Mouse (Mus musculus): ENCODE measurements around the gene Pgp. TPM values are rescaled to one million over a fixed set of nuclear protein-coding genes. Genes with fewer than 3 reads are reported as not detected.

Gene Pgp
- polyA plus RNA-seq, 1 experiment from 2014 or later, result 48.7 TPM

GRCm38 (mm10) chr17:24488662-24489264 is 18.6 kb downstream of the Pgp start:
- peak overlapping the region; percentile 72 for H3K4me3 ChIP-seq
- H3K4me2 ChIP-seq, result peak overlapping the region; percentile 78
- ATAC-seq (ENCODE audit: insufficient number of reproducible peaks, insufficient read depth, low FRiP score, low TSS enrichment, low read depth), result 0 out of 2 replicates have a peak, but pooled peaks have one; percentile 48
- H3K9me3 ChIP-seq, result no peaks in the 10 kb centered on the region
- H3K9ac ChIP-seq, result peak overlapping the region; percentile 79
- no peaks in the 10 kb centered on the region for H3K36me3 ChIP-seq
- 1% methylated on average over 76 of the region's 81 CpGs for WGBS
- peaks cover 24% of the 10 kb centered on the region for H3K4me1 ChIP-seq
- H3K27ac ChIP-seq, result no peak overlapping the region
- H3K27me3 ChIP-seq, result peaks cover 37% of the 10 kb centered on the region

DNA sequence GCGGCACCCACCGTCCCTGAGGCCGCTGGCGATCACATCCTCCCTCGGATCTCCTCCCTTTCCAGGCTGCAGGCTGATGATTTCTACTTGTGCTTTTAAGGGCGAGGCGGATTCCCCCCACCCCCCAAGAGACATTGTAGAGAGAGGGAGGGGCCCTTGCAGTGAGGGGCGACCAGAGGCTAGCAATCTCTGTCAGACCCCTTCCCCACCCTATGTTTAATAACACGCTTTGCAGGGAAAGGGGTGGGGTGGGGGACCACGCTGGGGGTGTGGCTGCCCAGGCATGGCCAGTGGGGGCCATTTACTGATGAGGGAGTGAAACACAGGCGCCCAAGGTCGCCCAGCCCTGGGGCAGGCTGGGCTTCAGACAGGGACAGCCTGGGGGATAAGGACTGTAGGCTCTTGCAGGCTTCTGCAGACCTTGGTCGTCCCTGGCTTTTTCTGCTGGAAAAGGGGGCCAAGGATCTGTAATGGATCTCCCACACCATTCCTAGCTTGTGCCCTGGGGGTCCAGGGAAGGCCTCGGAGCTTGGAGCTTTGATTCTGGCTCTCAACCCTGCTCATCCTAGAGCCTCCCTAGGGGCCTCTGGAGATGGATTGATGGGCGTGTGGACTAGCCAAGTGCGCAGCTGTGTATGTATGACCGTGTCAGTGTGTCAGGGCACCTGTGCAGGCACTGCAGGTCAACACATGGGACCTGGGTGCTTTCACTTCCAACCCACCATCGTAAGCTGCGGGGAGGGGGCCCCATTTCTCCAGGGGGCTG is 19.3 kb downstream of the Pgp start:
- WGBS, result 18% methylated on average over 19 of the region's 19 CpGs
- ATAC-seq (ENCODE audit: insufficient number of reproducible peaks, insufficient read depth, low FRiP score, low TSS enrichment, low read depth), result no peak
- H3K4me1 ChIP-seq, result peaks cover 24% of the 10 kb centered on the region
- H3K4me3 ChIP-seq, result peak overlapping the region; percentile 72
- H3K4me2 ChIP-seq, result peak overlapping the region; percentile 78
- H3K27ac ChIP-seq, result no peak overlapping the region; the same call in 1 of the 2 replicates
- peaks cover 37% of the 10 kb centered on the region for H3K27me3 ChIP-seq
- H3K9me3 ChIP-seq, result no peaks in the 10 kb centered on the region
- no peaks in the 10 kb centered on the region for H3K36me3 ChIP-seq
- H3K9ac ChIP-seq, result peak overlapping the region; percentile 79

GRCm38 (mm10) chr17:24490399-24490798 is 20.2 kb downstream of the Pgp start:
- Histone ChIP-seq H3K4me2 (no peak overlapping the region), H3K9me3 (no peaks in the 10 kb centered on the region), H3K9ac (no peak overlapping the region), H3K4me1 (peaks cover 21% of the 10 kb centered on the region), H3K27ac (no peak overlapping the region), H3K27me3 (peaks cover 37% of the 10 kb centered on the region), H3K4me3 (no peak overlapping the region), H3K36me3 (no peaks in the 10 kb centered on the region)
- no peak for ATAC-seq (ENCODE audit: insufficient number of reproducible peaks, insufficient read depth, low FRiP score, low TSS enrichment, low read depth)
- WGBS, result 67% methylated on average over 4 of the region's 4 CpGs

DNA sequence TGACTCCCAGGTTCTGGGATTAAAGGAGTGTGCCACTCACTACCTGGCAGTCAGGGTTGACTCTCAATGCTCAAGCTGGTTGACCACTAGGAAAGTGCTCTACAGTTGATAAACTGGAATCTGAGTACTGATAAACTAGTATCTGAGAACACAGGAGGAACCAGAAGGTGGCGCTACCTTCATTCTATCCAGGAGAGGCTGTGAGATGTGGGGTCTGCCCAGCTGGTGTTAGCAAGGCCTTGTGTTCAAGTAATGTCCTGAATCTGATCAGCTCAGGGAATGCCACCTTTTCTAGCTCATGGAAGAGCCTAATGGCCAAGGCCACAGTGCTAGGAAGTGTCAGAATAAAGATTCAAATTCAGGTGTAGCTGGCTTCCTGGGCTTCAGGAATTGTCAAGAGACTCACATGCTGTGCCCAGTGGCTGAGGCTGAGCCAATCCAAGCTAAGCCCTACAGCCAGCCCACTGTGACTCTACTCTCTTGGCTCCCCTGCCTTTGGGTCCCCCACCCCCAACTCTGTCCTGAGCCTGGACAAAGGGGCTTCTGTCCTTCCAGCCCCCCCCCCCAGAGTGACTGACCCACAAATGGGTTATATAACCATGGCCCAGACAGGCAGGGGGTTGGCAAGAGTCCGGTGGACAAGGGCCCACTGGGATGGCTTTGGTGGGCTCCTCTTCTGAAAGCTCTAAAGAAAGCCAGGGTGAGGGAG is 24.6 kb downstream of the Pgp start:
- Histone ChIP-seq H3K9me3 (no peaks in the 10 kb centered on the region), H3K4me1 (peaks cover 4% of the 10 kb centered on the region), H3K4me2 (no peak overlapping the region), H3K27ac (no peak overlapping the region), H3K4me3 (no peak overlapping the region), H3K36me3 (no peaks in the 10 kb centered on the region), H3K27me3 (peaks cover 12% of the 10 kb centered on the region), H3K9ac (0 out of 2 replicates have a peak overlapping the region, but pooled peaks have one; percentile 46)
- ATAC-seq (ENCODE audit: insufficient number of reproducible peaks, insufficient read depth, low FRiP score, low TSS enrichment, low read depth), result no peak
- 27% methylated on average over 2 of the region's 2 CpGs for WGBS

GRCm38 (mm10) chr17:24495443-24495842 is 25.3 kb downstream of the Pgp start:
- 0 out of 2 replicates have a peak overlapping the region, but pooled peaks have one; percentile 46 for H3K9ac ChIP-seq
- H3K9me3 ChIP-seq, result no peaks in the 10 kb centered on the region
- WGBS, result 78% methylated on average over 3 of the region's 3 CpGs
- no peak overlapping the region for H3K27ac ChIP-seq
- H3K4me1 ChIP-seq, result no peaks in the 10 kb centered on the region
- peaks cover 5% of the 10 kb centered on the region; the same call in 1 of the 2 replicates for H3K27me3 ChIP-seq
- no peak overlapping the region for H3K4me2 ChIP-seq
- H3K36me3 ChIP-seq, result peaks cover under 1% of the 10 kb centered on the region; the same call in 1 of the 2 replicates
- H3K4me3 ChIP-seq, result no peak overlapping the region
- no peak for ATAC-seq (ENCODE audit: insufficient number of reproducible peaks, insufficient read depth, low FRiP score, low TSS enrichment, low read depth)

- no peak for ATAC-seq (ENCODE audit: insufficient number of reproducible peaks, insufficient read depth, low FRiP score, low TSS enrichment, low read depth)
- no peaks in the 10 kb centered on the region for H3K4me1 ChIP-seq
- H3K36me3 ChIP-seq, result peaks cover 5% of the 10 kb centered on the region; the same call in 1 of the 2 replicates
- WGBS, result 88% methylated on average over 1 of the region's 1 CpGs
- no peak overlapping the region for H3K4me3 ChIP-seq
- H3K27me3 ChIP-seq, result no peaks in the 10 kb centered on the region
- no peaks in the 10 kb centered on the region for H3K9me3 ChIP-seq
- H3K4me2 ChIP-seq, result no peak overlapping the region
- no peak overlapping the region for H3K27ac ChIP-seq
- peak overlapping the region; percentile 46; the same call in 1 of the 2 replicates for H3K9ac ChIP-seq
Measured at GRCm38 (mm10) chr17:24496026-24496425, 25.8 kb downstream of the Pgp start.

- H3K4me1 ChIP-seq, result peaks cover 7% of the 10 kb centered on the region
- peaks cover 31% of the 10 kb centered on the region for H3K36me3 ChIP-seq
- 42% methylated on average over 11 of the region's 11 CpGs for WGBS
- H3K27me3 ChIP-seq, result peaks cover 2% of the 10 kb centered on the region; the same call in 1 of the 2 replicates
- no peak overlapping the region for H3K9ac ChIP-seq
- no peak overlapping the region for H3K4me3 ChIP-seq
- ATAC-seq (ENCODE audit: insufficient number of reproducible peaks, insufficient read depth, low FRiP score, low TSS enrichment, low read depth), result no peak
- H3K27ac ChIP-seq, result no peak overlapping the region
- no peaks in the 10 kb centered on the region for H3K9me3 ChIP-seq
- no peak overlapping the region for H3K4me2 ChIP-seq
Measured at GRCm38 (mm10) chr17:24502208-24502607, 32.0 kb downstream of the Pgp start.

- Histone ChIP-seq H3K9me3 (no peaks in the 10 kb centered on the region), H3K27ac (no peak overlapping the region), H3K27me3 (peaks cover 4% of the 10 kb centered on the region; the same call in 1 of the 2 replicates), H3K36me3 (peaks cover 50% of the 10 kb centered on the region), H3K4me2 (no peak overlapping the region), H3K4me3 (no peak overlapping the region), H3K9ac (no peak overlapping the region), H3K4me1 (peaks cover 10% of the 10 kb centered on the region)
- ATAC-seq (ENCODE audit: insufficient number of reproducible peaks, insufficient read depth, low FRiP score, low TSS enrichment, low read depth), result no peak
- WGBS, result 94% methylated on average over 10 of the region's 10 CpGs
Measured at GRCm38 (mm10) chr17:24504085-24504484, 33.9 kb downstream of the Pgp start.

DNA sequence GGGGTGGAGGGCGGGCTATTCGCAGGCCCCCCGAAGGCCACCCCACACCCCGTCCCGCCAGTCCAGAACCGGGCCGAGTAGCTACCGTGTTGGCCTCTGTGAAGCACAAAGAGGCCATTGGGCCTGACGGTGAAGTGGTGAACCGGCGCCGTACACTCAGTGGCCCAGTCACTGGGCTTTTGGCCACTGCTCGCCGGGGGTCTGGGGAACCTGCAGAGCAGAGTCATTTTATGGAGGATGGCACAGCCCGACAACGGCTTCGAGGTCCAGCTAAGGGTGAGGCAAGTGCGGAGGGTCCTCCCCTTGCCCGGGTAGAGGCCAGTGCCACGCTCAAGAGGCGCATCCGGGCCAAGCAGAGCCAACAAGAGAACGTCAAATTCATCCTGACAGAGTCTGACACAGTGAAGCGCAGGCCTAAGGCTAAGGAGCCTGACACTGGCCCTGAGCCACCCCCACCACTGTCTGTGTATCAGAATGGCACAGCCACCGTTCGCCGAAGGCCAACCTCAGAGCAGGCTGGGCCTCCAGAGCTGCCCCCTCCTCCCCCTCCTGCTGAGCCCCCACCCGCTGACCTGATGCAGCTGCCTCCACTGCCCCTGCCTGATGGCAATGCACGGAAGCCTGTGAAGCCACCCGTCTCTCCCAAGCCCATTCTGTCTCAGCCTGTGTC is 35.2 kb downstream of the Pgp start:
- H3K4me2 ChIP-seq, result no peak overlapping the region
- peaks cover 63% of the 10 kb centered on the region for H3K36me3 ChIP-seq
- H3K9ac ChIP-seq, result no peak overlapping the region
- H3K27ac ChIP-seq, result no peak overlapping the region
- H3K9me3 ChIP-seq, result no peaks in the 10 kb centered on the region
- H3K27me3 ChIP-seq, result peaks cover 4% of the 10 kb centered on the region; the same call in 1 of the 2 replicates
- peaks cover 10% of the 10 kb centered on the region for H3K4me1 ChIP-seq
- no peak overlapping the region for H3K4me3 ChIP-seq
- no peak for ATAC-seq (ENCODE audit: insufficient number of reproducible peaks, insufficient read depth, low FRiP score, low TSS enrichment, low read depth)
- WGBS, result 94% methylated on average over 30 of the region's 30 CpGs

DNA sequence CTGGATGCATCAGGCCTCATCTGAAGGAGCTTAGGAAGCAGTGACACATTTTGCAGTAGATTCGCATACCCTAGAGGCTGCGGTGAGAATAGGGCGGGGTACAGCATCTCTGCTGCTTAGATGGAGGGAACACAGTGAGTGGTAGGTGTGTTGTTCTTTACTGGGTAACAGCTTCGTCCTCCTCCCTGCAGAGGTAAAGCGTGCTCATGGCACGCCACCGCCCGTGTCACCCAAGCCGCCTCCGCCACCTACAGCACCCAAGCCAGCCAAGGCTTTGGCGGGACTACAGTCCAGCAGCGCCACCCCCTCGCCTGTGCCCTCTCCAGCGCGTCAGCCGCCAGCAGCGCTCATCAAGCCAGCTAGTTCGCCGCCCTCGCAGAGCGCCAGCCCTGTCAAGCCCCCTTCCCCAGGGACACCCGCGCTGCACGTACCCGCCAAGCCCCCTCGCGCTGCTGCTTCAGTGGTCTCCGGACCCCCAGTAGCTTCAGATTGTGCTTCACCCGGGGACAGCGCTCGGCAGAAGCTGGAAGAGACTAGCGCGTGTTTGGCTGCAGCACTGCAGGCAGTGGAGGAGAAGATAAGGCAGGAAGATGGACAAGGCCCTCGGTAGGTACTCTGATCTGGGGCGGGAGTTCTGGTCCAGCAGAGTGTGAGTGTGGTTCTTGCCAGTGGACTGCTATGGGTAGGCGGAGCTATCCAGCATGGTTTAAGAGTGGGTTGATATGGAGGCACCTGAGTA is 36.3 kb downstream of the Pgp start:
- H3K4me1 ChIP-seq, result peaks cover 10% of the 10 kb centered on the region
- no peak overlapping the region for H3K27ac ChIP-seq
- H3K36me3 ChIP-seq, result peaks cover 69% of the 10 kb centered on the region
- H3K4me3 ChIP-seq, result peak overlapping the region; percentile 11; the same call in 1 of the 2 replicates
- ATAC-seq (ENCODE audit: insufficient number of reproducible peaks, insufficient read depth, low FRiP score, low TSS enrichment, low read depth), result no peak
- WGBS, result 29% methylated on average over 36 of the region's 36 CpGs
- H3K4me2 ChIP-seq, result peak overlapping the region; percentile 50
- H3K27me3 ChIP-seq, result peaks cover 4% of the 10 kb centered on the region; the same call in 1 of the 2 replicates
- H3K9me3 ChIP-seq, result no peaks in the 10 kb centered on the region
- H3K9ac ChIP-seq, result peak overlapping the region; percentile 44; the same call in 1 of the 2 replicates
